Mouse (Mus musculus): ENCODE measurements around the gene Sh3rf3. TPM values are rescaled to one million over a fixed set of nuclear protein-coding genes. Genes with fewer than 3 reads are reported as not detected.

Gene Sh3rf3
- total RNA-seq, 2 experiments from 2014 or later, result 38.6 to 41.5 TPM

DNA sequence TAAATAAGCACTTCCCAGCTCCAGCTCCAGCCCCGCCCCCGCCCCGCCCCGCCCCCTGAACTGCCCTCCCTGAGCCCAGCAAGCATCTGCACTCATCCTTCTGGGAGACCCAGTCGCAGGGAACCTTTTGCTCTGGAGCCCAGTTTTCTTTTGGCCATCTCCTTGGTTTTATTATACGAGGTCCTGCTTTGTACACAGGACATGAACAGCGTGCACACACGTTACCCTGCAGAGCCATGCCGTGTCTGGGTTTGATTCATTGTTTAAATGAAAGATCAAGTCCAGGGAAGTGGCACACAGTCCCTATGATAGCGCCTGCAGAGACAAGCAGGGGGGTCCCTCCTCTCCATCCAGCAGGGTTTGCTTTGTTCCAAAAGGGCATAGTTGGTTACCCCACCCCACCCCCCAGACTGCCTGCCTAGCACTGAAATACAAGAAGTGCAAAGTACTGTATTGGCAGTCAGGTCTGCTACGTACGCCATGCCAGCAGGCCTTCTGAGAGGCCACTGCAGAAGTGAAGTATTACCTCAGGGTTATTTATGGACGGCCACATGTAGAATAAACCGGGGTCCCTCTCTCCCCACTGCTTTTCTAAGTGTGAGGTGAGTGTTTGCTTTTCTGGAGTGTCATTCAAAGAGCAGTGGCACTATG is 41.5 kb downstream of the Sh3rf3 start:
- DNase-seq, result no peak

DNA sequence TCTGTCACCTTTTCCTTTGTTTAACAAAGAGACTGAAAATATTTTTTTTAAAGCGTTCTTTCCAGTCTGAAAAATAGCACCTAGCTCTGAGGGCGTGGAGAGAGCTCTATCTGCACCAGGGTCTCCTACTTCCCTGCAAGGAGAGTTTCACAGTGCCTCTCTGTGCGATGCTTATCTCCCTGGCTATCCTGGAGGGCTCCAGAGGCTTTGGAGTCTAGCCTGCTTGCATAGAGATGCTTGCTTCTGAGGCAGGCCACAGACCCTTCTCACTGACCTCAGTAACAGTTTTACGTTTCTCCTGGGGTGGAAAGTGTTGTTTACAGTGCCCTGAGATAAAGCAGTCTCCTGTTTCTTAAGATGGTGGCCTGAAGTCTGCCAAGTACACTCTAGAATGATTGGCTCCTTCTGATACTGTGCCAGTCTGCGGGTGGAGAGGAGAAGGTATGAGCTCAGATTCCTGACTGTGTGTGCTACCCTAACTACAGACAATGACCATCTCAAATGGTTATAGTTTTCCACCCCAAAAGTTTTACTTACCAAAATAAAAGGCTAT is 42.1 kb downstream of the Sh3rf3 start:
- no peak for DNase-seq

DNA sequence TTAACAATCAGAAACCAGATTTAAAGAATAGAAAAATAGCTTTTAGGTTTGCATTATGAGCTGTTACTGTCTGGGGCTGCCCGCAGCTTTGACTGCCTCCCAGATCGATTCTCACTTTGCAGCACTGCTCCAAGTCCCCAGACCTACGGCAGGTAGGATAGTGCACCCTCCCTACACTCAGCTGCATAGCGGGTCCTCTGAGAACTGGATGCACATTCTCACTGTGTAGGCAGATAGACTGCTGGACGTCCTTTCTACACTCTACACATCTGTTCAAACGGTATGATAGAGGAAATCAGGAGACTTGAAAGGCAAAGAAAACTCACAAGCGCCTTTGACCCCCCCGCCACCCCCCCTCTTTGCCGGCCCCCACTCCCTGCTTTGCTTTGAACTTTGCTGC is 42.7 kb downstream of the Sh3rf3 start:
- no peak for DNase-seq

DNA sequence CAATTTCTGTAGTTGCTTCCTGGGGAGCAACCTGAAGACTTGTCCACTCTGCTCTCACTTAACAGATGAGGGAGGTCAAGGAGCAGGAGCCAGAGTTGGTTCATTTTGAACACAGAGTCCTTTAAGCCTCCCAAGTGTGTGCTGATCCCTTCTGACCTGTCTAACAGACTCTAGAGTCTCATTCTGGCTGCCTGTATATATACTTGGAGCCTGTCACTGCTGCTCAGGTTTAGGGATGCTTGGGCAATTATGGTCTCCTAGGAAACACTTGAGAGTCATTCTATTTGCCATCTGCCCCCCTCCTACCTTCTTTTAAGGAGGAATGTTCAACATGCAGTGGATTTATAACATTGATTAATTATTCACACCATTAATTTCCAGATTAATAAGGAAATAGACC is 43.6 kb downstream of the Sh3rf3 start:
- no peak for DNase-seq

DNA sequence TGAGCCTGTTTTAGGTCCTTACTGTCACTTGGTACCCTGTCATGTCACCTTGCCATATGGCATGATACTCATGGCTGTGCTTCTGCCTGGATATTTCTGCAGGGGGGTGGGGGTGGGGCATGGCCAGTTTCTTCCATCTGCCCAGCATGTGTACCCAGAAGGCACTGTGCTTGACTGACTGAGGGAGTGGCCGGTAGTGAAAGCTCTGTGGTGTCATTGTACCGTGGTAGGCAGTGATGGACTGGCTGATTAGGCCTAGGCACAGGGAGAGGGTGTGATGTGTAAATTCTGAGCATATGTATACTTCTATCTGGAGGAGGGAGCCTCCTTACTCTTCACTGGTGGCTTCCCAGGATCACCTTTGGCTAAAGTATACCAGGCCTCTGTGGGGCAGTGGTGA is 51.6 kb downstream of the Sh3rf3 start:
- DNase-seq, result no peak

DNA sequence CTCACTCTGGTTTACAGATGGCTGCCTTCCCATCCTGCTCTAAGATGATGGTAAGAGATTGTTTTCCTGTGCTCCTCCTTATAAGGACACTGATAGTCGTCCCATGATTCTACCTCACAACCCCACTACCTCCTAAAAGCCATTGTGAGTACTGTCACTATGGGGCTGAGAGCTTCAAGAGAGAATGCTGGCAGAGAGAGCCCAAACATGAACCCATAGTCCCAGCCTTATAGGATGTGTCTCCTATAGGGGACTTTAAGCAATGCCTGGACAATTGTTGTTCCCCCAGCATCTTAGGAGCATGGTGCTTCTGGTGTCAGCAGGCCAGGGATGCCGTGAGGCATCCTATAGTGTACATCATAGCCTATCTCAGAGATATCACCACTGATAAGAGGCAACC is 54.4 kb downstream of the Sh3rf3 start:
- no peak for DNase-seq

DNA sequence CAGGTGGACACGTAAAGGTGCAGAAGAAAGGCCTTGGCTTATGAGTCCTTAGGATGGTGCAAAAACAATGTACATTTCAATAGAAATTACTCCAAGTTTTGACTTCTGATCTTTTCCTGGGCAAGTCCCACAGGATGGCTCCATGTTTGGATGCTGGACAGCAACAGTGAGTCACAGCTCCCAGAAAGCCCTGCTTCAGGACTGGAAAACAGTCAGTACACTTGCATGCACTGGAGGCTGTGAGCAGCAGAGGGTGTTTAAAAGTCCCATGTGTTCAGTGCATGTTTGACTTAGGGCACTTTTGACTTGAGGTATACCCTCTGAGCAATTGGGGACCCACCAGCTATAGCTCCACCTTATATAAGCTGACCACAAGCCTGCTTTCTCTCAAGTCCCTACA is 56.7 kb downstream of the Sh3rf3 start:
- DNase-seq, result no peak

DNA sequence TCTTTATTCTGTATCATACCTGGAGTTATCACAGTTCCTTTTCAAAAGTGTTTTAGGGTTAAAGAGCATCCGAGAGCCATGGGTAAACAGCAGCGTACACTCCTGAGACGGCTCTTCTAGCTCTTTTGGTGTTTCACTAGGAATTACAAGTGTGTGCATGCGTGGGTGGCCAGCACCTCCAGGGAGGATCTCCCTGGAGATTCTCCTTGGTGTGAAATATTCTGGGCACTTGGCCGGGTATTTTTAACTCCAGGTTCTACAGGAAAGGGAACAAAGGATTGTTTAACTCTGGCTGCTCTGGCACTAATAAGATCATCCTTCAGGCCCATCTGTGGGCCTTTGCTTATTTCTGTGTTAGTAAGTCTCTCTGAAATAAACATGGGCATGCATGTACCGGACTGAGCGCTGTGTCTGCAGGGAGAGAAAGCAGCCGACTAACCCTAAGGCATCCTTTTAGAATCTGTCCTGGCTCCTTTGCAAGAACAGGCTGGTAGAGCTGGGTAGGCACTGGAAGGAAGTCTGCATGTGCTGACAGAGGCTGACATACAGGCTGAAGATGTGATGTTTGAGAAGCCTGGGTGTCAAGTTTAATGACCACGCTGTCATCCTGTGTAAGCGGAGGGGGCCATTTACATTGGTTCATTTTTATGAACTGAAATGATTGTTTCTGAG is 58.1 kb downstream of the Sh3rf3 start:
- DNase-seq, result no peak

DNA sequence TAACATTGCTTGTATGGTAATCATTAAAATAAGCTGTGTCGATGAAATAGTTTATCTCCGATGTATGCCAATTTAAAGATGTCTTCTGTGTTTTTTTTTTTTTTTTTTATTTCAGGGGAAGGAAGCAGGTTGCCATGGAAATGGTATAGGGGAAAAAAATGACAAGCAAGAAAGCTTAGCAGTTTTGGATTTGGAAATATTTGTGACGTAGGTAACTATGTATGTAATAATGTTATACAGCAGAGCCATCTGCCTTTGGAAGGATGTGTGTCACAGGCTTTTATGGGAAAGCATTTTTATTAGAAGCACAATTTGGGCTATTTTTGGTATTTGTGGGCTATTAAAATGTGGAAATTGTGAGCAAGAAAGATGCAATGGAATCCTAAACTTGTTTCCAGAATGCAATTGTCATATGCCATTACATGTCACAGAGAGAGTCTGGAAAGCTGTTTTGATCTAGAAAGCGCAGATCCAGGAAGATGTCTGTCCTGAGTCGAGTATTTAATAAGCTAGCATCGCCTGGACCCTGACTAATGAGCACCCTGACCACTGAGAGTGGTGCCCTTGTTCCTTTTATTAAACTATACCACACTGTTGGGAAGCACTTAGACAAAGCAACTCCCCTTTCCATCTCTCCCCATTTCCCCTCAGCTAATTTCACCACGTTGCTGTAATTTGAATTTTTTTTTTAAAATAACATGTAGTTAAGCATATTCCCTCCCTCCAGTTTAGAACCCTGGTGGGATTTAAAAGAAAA is 58.8 kb downstream of the Sh3rf3 start:
- no peak for DNase-seq

DNA sequence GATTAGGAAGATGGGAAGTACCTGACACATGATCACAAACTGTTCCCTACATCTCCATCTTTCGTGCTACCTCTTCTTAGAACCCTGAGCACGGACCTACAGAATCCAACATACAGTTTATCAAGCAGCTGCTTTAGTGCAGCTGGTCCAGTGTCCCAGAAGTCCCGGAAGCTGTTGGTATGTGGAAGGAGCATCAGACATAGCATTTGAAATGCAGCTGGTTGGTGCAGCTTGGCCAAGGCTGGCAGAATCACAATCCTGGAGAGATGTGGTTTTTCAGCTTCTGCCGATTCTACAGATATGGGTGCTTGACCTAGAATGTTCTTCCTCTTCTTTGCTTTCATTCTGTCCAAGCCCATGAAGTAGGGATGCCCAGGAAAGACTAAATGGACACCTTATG is 64.7 kb downstream of the Sh3rf3 start:
- DNase-seq, result no peak

DNA sequence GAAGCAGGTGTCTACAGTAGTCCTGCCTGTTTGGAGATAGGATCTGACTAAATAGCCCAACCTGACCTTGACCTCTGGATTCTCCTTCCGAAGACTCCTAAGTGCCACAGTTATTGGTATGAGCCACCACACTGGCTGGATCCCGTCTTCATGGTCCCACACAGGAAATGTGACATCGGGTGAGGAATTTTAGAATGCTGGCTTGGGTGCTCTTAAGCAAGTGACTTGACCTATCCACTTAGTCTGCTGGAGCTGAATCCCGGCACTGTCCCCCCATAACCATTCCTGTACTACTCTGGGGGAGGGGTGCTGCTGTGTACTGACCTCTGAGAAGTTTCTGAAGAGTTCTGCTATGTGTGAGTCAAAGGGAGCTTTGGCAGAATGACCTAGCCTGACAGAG is 65.5 kb downstream of the Sh3rf3 start:
- DNase-seq, result no peak

DNA sequence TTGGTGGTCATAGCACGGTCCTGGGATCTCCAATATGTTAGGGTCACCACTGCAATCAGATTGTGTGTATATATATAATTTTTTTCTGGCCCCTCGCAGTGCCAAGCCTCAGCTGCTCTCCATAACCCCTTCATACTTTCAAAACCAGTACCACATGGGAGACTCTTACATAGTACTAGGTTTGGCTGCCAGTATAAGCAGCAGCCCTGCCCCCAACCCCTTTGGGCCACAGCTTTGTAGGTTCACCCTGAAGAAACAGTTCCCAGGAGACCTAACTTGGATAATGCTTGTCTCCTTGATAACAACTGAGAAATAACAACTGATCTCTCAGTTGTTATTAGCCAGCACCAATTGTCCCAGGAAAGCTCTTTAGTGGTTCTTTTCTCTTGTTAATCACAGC is 69.6 kb downstream of the Sh3rf3 start:
- no peak for DNase-seq

DNA sequence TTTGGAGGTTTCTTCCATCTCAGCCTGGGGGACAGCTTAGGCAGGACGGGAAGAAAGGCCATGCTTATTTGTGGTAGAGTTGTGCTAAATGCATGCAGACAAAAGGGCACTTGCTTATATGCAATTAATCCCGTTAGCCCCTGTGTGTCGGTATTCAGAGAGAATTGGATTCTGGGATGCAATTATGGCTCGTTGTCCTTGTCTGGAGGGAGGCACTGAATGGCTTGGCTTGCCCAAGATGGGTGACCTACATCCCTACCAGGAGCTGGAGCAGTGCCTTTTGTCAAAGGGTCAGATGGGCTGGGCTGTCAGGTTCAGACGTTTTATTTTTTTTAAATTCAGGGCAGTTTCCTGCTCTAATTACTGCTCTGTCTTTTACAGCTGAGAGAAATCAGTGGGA is 72.2 kb downstream of the Sh3rf3 start:
- DNase-seq, result no peak

DNA sequence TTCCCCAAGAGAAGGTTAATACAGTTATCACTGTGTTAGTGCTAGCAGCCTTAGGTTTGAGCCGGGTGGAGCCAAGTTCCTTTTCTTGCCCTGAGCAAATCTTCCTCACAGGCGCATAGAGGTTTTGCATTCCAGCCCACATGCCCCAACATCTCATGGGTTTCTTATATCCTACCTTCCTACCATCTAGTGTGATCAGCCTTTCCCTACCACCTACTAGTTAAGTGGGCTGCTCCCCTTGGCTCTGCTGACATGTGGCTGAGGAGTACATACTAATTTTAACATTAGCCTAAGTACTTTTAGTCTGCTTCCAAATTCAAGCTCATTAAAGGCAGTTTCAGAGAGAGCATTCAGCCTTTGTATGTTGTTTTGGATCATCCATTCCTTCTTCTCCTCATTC is 72.7 kb downstream of the Sh3rf3 start:
- DNase-seq, result no peak

DNA sequence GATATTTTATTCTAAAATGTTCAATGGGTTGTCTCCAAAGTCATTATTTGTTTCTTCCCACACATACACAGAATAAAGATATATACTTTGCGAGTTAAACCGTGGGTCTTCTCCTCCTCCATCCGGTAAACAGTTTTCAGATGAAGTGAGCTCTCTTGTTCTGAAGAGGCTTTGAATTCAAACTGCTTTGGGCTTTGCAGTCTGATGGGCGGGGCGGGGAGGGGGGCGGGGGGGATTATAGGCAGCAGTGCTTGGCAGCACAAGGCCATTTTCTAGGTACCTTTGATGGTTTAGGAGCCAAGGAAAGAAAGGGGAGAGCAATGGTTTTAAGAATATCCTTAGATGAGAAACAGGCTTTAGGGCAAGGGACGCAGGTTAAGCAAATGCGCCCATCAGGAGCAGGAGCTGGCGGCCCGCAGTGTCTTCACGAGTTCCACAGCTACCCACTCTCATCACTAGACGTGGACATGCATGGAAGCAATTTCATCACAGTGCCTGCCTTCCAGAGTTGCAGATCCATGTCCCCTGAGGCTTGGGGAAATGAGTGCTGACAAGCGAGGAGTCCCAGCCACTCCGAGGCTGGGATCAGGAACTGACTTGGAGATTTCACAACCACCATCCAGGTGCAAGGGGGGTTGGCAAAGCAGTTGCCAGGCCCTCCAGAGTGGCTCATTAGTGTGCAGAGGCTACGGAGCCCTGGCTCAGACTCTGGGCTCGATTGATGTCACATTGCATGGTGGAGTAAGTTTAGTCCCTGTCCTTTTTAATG is 77.7 kb downstream of the Sh3rf3 start:
- DNase-seq, result no peak

DNA sequence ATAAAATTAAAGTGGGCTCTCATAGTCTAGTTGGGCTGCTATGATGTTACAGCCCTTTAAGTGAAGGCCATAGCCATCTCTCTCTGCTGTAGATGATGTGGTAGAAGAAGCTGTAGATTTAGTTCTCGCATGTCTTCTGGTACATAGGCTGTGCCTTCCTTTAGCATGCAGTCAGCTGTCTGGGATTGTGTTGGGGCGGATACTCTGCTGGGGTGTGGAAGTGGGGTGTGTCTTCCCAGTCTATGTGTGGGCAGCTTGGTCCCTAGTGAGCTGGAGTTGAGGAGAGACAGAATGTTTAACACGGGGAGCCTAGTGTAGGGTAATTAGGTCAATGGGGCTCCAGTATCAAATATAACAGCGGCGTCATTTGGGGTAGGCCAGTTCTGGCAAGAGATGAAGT is 82.3 kb downstream of the Sh3rf3 start:
- DNase-seq, result no peak

DNA sequence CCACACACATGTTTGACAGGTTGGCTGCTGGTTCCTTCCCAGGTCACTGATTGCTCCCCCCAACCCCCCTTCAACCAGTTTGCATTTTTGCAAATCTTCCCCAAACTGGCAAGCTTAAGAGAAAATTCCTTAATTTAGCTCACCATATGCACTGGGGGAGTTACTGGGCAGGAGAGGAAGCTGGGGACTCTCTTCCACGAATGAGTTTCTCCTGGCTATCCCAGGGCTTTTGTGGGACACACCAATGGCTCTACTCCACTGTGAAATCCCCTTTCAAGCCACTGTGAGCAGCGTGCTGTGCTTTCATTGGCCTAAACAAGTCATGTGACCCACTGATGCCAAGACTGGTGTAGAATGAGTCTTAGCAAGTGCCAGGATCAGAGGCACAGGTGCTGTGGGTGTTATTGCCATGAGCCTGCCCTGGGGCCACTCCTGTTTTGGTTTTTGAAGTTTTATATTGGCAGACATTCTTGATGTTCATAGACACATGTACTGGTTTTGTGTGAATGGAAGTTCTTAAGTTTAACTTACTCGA is 83.9 kb downstream of the Sh3rf3 start:
- DNase-seq, result no peak

DNA sequence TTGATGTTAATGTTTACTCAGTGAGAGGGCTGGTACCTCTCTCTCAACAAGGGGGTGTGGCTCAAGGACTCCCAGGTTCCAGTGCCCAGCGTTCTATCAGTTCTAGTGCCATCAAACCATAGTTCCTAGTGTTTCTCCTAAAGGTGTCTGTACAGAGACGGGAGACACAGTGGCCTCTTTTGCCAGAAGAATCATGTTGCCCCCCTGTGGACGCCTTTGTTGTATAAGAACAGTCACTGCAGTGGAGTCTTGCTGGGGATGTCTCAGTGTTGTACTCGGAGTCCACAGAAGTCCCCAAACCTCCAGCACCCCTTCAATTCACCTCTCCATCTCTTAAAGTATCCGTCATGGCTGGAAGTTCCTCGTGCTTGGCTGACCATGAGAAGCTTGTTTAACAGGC is 92.1 kb downstream of the Sh3rf3 start:
- no peak for DNase-seq

DNA sequence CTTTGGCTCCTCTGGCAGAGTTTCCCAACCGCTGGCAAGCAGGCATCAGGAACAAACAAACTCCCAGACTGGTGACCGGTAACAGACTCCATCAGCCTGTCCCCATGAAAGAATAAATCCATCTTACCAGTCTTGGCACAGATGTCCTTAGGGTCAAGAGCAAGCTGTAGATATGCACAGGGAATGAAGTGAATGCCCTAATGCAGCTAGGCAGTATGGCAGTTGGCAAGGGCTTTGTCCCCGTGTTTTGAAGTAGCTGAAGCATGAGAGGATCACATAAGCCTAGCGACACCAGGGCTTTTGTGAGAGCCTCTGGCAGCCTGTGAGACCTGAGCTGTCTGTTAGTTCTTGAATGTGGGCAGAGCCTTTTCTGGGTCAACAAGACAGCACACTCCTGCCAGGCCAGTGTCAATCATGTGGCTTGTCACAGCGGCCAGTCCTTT is 93.9 kb downstream of the Sh3rf3 start:
- no peak for DNase-seq

DNA sequence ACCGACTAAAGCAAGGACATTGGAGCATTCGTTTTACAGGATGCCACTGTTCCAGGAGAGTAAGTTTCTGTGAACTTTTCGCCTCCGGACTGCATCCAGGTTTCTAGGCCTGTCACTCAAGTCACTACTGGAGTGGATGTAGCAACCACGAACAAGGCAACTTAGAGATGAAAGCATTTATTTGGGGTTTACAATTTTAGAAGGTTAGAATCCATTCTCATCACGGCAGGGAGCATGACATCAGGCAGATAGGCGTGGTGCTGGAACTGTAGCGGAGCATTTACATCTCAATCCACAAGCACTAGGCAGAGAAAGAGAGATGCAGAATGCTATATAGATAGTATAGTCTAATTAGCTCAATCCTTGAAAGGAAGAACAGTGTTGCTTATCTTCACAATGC is 95.3 kb downstream of the Sh3rf3 start:
- DNase-seq, result no peak

DNA sequence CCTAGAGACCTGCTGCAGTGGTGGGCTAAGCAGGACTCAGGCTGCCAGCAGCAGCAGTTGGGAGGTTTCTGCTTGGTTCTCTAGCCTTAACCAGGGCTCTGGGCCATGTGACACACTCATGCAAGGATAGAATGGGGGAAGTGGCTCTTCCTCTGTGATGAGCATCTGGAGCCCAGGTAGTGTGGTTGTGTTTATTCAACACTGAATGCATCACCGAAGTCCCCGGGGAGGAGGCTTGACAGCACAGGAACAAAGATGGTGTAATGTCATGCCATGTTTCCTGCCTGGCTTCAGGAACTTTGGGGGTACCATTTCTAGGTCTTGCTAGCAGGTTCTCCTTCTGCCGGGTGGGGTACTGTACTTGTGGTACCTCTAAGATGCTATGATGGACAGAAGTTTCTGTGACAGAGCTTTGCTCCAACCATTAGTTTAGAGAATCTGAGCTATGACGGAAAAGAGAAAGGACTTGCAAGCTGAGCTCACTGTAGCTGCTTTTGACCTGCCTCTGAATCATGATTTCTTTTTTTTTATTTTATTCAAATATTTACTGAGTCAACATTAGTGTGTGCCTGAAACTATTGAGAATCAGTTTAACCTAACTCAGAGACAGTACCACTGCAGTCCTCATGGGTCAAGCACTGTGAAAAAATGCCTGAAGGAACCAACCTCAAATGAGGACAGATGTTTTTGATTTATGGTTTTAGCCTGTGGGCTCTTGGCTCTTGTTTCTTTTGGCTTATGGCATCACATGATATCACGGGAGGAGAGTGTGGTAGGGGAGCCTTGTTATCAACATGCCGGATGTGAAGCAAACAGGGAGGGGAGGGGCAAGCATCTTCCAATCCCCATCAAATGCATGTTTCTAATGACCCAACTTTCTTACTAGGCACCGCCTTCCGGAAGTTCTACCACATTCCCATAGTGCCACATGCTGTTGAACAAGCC is 102.4 kb downstream of the Sh3rf3 start:
- DNase-seq, result no peak
